Mouse (Mus musculus): Measurements from ENCODE around the gene Gzmk. TPM values are rescaled to one million over a fixed set of nuclear protein-coding genes. Genes with fewer than 3 reads are reported as not detected.

Gzmk gene
- polyA plus RNA-seq, 1 experiment, result 0.30 TPM

- WGBS, result 74% methylated on average over 13 of the region's 13 CpGs
- H3K27me3 ChIP-seq (ENCODE audit: control insufficient read depth, insufficient read depth, low read length), result no peaks in the 10 kb centered on the region
- no peak for TF ChIP-seq CTCF (IDR thresholded peaks at IDR 0.05; ENCODE audit: extremely low read depth, insufficient read length, insufficient replicate concordance, low read depth, low read length)
- H3K4me1 ChIP-seq (ENCODE audit: control insufficient read depth, insufficient read depth, insufficient read length, low read length), result no peaks in the 10 kb centered on the region
- H3K36me3 ChIP-seq (ENCODE audit: control insufficient read depth, insufficient read depth, low read length), result no peaks in the 10 kb centered on the region
- no peak overlapping the region for H3K27ac ChIP-seq (ENCODE audit: insufficient read depth, low read depth, low read length)
- no peak overlapping the region for H3K4me3 ChIP-seq (ENCODE audit: low read depth, low read length)
Measured at GRCm38 (mm10) chr13:113196808-113197674, 28.7 kb downstream of the Gzmk start.

DNA sequence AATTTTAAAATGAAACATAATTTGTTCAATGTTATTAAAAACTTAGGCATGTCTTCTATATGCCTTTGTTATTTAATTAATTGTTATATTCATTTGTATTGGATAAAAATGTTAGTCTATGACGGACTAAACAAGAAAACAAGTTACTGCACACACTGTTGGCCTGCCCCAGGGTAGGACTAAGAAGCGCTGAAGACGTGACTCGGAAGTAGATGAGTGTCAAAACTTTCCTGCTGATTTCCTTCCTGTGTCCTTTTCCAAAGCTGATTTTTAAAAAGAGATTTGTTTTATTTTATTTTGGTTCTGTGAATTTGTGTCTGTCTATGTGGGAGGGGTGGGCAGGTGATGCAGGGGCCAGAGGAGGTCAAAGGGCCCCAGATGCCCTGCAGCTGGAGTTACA lies 42.0 kb downstream of the Gzmk start:
- WGBS, result 83% methylated on average over 4 of the region's 4 CpGs
- Histone ChIP-seq H3K4me3 (ENCODE audit: low read depth, low read length) (no peak overlapping the region), H3K36me3 (ENCODE audit: control insufficient read depth, insufficient read depth, low read length) (no peaks in the 10 kb centered on the region), H3K27ac (ENCODE audit: insufficient read depth, low read depth, low read length) (no peak overlapping the region), H3K27me3 (ENCODE audit: control insufficient read depth, insufficient read depth, low read length) (no peaks in the 10 kb centered on the region), H3K4me1 (ENCODE audit: control insufficient read depth, insufficient read depth, insufficient read length, low read length) (no peaks in the 10 kb centered on the region)
- TF ChIP-seq POLR2A (IDR thresholded peaks at IDR 0.05; ENCODE audit: low read depth, low read length), result no peak
- TF ChIP-seq CTCF (IDR thresholded peaks at IDR 0.05; ENCODE audit: extremely low read depth, insufficient read length, insufficient replicate concordance, low read depth, low read length), result no peak

DNA sequence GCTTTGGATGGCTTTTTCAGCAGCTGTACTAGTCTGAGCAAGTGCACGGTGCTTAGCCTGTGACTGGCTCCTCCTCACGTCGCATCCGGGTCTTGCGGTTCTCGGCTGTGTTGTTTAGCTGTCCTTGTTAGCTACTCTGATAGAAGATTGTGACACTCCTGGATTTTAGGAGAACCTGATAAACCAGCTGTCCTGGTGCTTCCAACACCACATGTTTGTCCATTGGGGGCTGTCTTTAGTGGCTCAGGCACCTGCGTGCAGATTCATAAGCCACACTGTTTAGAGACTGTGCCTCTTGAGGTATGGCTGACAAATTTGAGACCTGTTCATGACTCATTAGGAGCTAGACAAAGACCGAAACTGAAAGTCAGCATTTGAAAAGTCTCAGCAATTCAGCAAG lies 42.4 kb downstream of the Gzmk start:
- H3K27me3 ChIP-seq (ENCODE audit: control insufficient read depth, insufficient read depth, low read length), result no peaks in the 10 kb centered on the region
- peak overlapping the region; percentile 66 for H3K27ac ChIP-seq (ENCODE audit: insufficient read depth, low read depth, low read length)
- TF ChIP-seq POLR2A (IDR thresholded peaks at IDR 0.05; ENCODE audit: low read depth, low read length) (no peak), CTCF (IDR thresholded peaks at IDR 0.05; ENCODE audit: extremely low read depth, insufficient read length, insufficient replicate concordance, low read depth, low read length) (no peak)
- H3K4me3 ChIP-seq (ENCODE audit: low read depth, low read length), result no peak overlapping the region
- no peaks in the 10 kb centered on the region for H3K36me3 ChIP-seq (ENCODE audit: control insufficient read depth, insufficient read depth, low read length)
- WGBS, result 79% methylated on average over 8 of the region's 8 CpGs
- H3K4me1 ChIP-seq (ENCODE audit: control insufficient read depth, insufficient read depth, insufficient read length, low read length), result no peaks in the 10 kb centered on the region

GRCm38 (mm10) chr13:113174162-113174561 lies 51.5 kb downstream of the Gzmk start:
- no peaks in the 10 kb centered on the region for H3K27me3 ChIP-seq (ENCODE audit: control insufficient read depth, insufficient read depth, low read length)
- TF ChIP-seq POLR2A (IDR thresholded peaks at IDR 0.05; ENCODE audit: low read depth, low read length), result no peak
- no peak for TF ChIP-seq CTCF (IDR thresholded peaks at IDR 0.05; ENCODE audit: extremely low read depth, insufficient read length, insufficient replicate concordance, low read depth, low read length)
- WGBS, result 84% methylated on average over 6 of the region's 6 CpGs

DNA sequence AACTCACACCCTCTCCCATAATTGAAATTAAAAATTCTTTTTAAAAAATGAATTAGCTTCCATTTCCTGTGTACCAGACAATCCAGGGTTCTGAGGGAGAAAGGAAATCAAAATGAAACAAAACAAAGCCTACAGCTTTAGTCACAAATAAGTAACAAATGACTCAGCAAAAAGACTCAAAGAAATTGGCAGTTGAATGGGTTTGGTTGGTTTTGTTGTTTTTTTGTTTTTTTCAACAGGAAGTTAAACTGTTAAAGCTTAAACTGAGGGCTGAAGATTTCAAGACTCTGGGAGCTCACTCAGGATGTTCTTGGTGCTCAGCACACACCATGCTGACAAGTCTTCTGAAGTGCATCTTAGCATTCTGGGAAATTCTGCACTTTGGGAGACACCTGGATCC lies 55.5 kb downstream of the Gzmk start:
- Histone ChIP-seq H3K4me3 (ENCODE audit: low read depth, low read length) (no peak overlapping the region), H3K27ac (ENCODE audit: insufficient read depth, low read depth, low read length) (no peak overlapping the region), H3K4me1 (ENCODE audit: control insufficient read depth, insufficient read depth, insufficient read length, low read length) (peaks cover 8% of the 10 kb centered on the region), H3K36me3 (ENCODE audit: control insufficient read depth, insufficient read depth, low read length) (no peaks in the 10 kb centered on the region), H3K27me3 (ENCODE audit: control insufficient read depth, insufficient read depth, low read length) (no peaks in the 10 kb centered on the region)
- no peak for TF ChIP-seq POLR2A (IDR thresholded peaks at IDR 0.05; ENCODE audit: low read depth, low read length)
- TF ChIP-seq CTCF (IDR thresholded peaks at IDR 0.05; ENCODE audit: extremely low read depth, insufficient read length, insufficient replicate concordance, low read depth, low read length), result no peak

More at GRCm38 (mm10) chr13:113174162-113174561, 51.5 kb downstream of the Gzmk start:
- H3K36me3 ChIP-seq (ENCODE audit: control insufficient read depth, insufficient read depth, low read length), result no peaks in the 10 kb centered on the region
- H3K4me1 ChIP-seq (ENCODE audit: control insufficient read depth, insufficient read depth, insufficient read length, low read length), result no peaks in the 10 kb centered on the region
- no peak overlapping the region for H3K4me3 ChIP-seq (ENCODE audit: low read depth, low read length)
- H3K27ac ChIP-seq (ENCODE audit: insufficient read depth, low read depth, low read length), result no peak overlapping the region

- Histone ChIP-seq H3K4me1 (ENCODE audit: control insufficient read depth, insufficient read depth, insufficient read length, low read length) (peaks cover 8% of the 10 kb centered on the region), H3K4me3 (ENCODE audit: low read depth, low read length) (no peak overlapping the region; the same call in 1 of the 2 replicates), H3K27me3 (ENCODE audit: control insufficient read depth, insufficient read depth, low read length) (no peaks in the 10 kb centered on the region), H3K36me3 (ENCODE audit: control insufficient read depth, insufficient read depth, low read length) (no peaks in the 10 kb centered on the region), H3K27ac (ENCODE audit: insufficient read depth, low read depth, low read length) (no peak overlapping the region)
- WGBS, result 15% methylated on average over 9 of the region's 9 CpGs
- TF ChIP-seq CTCF (IDR thresholded peaks at IDR 0.05; ENCODE audit: extremely low read depth, insufficient read length, insufficient replicate concordance, low read depth, low read length), result no peak
- TF ChIP-seq POLR2A (IDR thresholded peaks at IDR 0.05; ENCODE audit: low read depth, low read length), result no peak
Measured at GRCm38 (mm10) chr13:113168018-113168534, 57.6 kb downstream of the Gzmk start.

- H3K27ac ChIP-seq (ENCODE audit: insufficient read depth, low read depth, low read length), result no peak overlapping the region
- H3K4me3 ChIP-seq (ENCODE audit: low read depth, low read length), result no peak overlapping the region
- WGBS, result 91% methylated on average over 5 of the region's 5 CpGs
- TF ChIP-seq CTCF (IDR thresholded peaks at IDR 0.05; ENCODE audit: extremely low read depth, insufficient read length, insufficient replicate concordance, low read depth, low read length) (no peak), POLR2A (IDR thresholded peaks at IDR 0.05; ENCODE audit: low read depth, low read length) (no peak)
- H3K27me3 ChIP-seq (ENCODE audit: control insufficient read depth, insufficient read depth, low read length), result no peaks in the 10 kb centered on the region
- no peaks in the 10 kb centered on the region for H3K36me3 ChIP-seq (ENCODE audit: control insufficient read depth, insufficient read depth, low read length)
- peaks cover 8% of the 10 kb centered on the region for H3K4me1 ChIP-seq (ENCODE audit: control insufficient read depth, insufficient read depth, insufficient read length, low read length)
Measured at GRCm38 (mm10) chr13:113164252-113165005, 61.3 kb downstream of the Gzmk start.
